Mouse (Mus musculus) layer of hippocampus, postnatal 25 days (tissue): ENCODE data around the gene Cutal. TPM values are rescaled to one million over a fixed set of nuclear protein-coding genes. Genes with fewer than 3 reads are reported as not detected.

ENCODE experiments used
- DNase-seq, 2 experiments: peaks; one replicate each; pipeline ENCODE4 v3.0.0; 2022; ENCODE audit warnings: mixed read lengths in 2 of 2, low spot score in 1 of 2; ENCODE audit errors: extremely low spot score in 1 of 2
- total RNA-seq, 2 experiments: library from RNA; stranded (reverse); gene quantifications; 2 replicates each; pipeline ENCODE4 v1.2.3; 2021

Gene Cutal
- total RNA-seq, 2 experiments from 2014 or later: 0.44 to 0.49 TPM

DNA sequence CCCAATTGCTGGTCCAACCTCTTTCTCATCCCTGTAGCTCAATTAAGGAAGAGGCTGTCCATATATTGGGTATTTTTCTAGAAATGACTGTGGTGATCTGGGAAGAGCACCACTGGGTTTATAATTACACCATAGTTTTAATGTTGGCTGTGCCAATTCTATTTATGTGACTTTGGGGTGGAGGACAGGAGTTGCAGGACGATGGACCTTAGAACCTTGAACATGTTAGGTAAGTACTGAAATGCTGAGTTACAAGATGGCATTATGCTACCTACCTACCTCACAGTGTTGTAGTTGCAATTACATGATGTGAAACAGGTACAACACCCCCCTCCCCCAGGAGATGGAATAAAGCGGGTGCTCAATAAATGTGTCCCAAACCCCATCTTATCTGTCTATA, 8.6 kb downstream of the Cutal start:
- DNase-seq: no peak

DNA sequence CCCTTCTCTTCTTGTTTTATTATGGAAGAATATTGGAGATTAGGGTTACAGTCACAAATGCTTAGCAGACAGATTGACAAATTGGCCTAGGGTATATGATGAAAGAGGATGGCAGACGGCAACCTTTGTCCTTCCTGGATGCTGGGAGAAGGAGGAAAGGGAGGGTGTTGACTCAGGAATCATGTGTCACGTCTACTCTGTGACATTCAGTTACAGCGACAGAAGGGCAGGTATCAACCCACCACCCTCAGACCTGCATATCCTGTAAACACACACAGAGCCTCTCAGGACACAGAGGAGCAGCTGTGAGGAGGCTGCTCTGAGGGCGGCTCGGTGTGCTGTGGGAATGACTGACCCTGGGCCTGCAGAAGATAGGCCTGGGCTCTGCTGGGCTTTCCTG, 9.0 kb downstream of the Cutal start:
- no peak for DNase-seq

DNA sequence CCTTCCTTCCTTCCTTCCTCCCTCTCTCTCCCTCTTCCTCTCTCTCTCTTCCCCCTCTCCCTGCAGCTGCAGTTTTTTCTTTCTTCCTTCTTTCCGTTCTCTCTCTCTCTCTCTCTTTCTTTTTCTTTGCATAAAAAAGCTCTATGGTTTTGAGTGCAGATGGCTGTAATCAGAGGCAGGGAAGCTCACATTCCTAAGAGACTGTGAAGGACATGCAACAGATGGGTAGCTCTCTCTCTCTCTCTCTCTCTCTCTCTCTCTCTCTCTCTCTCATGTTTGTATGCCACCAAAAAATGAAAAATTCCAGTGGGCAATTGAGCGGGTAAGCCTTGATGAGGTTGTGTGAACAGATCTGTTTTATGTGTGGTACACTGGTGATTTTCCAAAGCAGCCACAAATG, 10.0 kb downstream of the Cutal start:
- DNase-seq: no peak

DNA sequence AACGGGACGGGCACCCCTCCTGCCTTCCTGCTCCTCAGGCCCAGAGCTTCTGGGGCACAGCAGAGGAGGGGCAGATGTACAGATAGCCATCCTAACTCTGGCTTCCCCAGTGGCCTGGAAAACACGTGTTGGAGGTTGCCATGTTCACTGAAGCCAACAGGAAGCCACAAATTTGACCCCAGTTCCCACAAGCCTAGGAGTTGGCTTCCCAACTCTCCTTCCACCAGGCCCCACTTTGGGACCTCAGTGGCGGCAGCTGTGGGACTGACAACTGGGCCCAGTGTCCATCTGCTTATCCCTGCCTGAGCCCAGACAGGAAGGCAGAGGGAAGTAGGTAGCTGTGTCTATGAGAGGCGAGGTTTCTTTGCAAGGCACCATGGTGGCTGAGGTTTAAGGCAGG, 19.8 kb downstream of the Cutal start:
- no peak for DNase-seq

DNA sequence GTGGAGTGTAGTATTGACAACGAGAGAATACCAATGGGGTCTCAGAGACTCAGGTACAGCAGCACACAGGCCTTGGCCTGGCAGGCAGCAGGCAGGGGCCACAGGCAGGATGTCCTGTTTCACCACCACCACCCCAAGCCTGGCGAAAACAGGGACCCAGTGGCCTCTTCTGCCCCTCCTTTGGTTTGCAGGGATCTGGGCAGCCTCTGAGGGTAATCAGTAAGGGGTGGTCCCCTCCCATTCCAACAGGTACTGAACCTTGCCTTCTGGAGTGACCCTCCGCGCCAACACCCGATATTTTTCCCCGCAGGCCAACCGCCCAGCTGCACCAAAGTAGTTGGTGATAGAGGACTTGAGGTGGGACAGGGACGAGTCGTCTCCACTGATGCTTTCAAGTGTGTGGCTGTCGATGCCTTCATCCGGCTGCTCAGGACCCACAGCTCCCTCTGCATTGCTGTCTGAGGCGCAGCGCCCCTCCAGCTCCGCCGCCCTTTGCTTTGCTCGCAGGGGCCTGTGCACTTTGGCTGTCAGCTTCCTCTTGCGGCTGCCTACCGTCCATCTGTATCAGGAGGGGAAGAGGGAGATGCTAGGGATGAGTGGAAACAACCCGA, 21.4 kb downstream of the Cutal start:
- no peak for DNase-seq

DNA sequence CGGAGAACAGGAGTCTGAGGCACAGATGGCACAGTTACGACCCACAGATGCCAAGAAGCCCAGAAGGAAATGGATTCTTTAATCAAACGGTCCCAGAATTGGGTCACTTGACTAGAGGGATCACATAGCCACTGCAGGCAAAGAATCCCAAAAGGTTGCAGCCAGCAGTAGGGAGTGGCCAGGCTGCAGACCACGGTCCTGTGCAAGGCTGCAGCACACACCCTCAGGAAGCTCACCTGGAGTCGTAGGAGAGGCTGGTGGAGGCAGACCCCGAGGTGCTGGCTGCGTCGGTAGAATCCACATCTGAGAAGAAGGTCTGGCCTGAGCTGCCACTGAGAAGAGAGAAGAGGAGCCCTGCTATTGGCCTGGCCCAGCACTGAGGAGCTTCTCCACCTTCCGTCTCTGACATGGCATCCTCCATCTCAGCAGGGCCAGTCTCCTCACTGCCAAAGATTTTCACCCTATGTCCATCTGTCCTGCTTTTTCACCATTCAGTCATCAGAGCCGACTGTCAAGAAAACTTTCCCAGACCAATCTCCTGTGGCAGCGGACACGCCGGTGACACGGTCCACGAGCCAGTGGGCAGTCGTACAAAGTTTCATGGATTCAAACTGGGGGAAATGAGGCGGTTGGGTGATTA, 22.7 kb downstream of the Cutal start:
- DNase-seq: no peak

DNA sequence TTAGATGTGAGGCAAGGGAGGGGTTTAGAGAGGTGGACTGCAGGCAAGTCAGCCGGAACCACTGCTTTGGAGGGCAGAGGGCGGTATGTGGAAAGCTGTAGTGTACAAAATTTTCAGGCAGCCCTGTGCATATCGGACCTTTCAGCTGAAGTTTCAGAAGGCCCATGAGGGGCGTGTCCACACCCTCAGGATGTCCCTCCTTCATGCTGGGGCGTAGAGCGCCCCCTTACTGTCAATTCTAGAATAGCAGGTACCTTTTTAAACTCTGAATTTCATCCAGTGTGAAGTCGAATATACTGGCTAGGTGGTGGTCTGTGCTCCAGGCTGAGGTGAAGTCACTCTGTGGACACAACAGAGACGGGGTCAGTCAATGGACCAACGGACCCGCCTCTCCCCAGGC, 23.6 kb downstream of the Cutal start:
- DNase-seq: no peak

DNA sequence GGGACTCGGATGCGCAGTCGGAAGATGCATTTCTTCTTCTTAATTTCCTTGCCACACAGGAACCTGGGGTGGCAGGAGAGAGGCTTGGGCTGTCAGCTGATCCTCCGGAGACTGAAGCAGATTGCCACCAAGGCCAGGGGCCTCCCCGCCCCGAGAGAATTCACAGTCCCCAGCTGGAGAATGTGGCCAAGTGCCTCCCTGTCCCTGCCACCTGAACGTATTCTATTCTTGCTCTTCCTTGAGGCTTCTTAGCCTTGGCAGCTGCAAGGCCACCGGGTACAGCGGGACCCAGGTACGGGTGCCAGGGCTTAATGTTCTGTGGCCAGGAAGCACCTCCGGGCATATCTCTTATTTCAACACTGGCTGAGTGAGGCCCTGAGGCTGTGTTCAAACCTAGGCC, 25.5 kb downstream of the Cutal start:
- DNase-seq: no peak

DNA sequence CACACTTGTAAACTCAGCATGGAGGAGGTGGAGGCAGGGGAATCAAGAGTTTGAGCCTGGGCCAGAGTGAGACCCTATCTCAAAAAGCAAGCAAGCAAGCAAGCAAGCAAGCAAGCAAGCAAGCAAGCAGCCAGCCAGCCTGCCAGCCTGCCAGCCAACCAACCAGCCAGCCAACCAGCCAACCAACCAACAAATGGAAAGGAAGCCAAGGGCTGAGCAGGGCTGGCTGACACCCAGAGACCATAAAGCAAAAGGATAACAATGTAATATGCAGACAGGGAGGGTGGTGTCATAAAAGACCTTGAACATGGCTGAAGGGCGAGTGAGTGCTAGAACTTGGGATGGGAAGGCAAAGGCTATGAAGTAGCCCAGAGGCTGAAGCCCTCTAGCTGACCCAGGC, 26.2 kb downstream of the Cutal start:
- DNase-seq: no peak

DNA sequence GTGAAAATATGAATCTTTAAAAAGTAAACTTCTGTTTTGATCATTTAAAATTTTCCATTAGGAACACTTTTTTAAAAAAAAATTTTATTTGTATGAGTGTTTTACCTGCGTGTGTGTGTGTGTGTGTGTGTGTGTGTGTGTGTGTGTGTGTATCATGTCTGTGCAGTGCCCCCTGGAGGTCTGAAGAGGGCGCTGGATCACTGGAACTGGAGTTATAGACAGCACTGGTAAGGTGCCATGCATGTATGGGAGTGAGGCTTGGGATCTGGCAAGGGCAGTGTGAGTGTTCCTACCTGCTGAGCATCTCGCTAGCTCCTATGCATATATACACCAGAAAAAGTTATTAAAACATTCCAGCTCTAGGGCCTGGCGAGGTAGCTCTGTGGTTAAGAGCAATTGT, 27.5 kb downstream of the Cutal start:
- DNase-seq: no peak

DNA sequence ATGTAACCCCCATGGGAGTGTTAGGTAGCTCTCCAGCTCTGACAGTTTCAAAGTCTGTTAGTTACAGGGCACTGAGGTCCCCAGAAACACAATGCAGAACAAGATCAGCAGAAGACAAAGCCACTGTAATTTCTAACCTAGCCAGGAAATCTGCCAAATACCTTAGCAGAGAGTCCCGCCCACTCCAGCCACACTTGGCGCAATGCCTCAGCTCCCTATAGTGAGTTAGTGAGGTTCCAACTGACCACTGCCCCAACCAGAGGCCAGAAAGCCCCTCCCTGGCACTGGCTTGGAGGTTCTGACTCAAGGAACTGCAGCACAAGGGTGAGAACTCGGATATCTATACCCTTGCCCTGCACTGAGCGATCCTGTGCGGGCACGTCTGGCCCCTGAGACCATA, 28.5 kb downstream of the Cutal start:
- DNase-seq: no peak

DNA sequence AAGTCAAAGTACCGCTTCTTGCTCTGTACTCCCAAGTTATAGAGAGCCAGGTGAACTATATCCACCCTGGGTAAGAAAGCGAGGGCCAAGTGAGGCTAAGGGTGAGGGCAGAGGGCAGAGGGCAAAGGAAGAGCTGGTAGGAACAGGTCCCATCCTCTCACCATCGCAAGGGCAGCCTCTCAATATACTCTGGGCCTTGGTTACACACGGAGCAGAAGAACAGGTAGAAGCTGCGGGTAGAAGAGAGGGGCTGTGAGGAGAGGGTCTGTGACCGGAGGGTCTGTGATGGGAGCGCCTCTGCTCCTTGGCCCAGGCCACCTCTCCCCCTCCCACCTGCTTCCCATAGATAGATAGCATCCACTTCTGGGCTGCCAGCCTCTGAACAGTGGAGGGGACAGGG, 29.0 kb downstream of the Cutal start:
- DNase-seq: no peak

DNA sequence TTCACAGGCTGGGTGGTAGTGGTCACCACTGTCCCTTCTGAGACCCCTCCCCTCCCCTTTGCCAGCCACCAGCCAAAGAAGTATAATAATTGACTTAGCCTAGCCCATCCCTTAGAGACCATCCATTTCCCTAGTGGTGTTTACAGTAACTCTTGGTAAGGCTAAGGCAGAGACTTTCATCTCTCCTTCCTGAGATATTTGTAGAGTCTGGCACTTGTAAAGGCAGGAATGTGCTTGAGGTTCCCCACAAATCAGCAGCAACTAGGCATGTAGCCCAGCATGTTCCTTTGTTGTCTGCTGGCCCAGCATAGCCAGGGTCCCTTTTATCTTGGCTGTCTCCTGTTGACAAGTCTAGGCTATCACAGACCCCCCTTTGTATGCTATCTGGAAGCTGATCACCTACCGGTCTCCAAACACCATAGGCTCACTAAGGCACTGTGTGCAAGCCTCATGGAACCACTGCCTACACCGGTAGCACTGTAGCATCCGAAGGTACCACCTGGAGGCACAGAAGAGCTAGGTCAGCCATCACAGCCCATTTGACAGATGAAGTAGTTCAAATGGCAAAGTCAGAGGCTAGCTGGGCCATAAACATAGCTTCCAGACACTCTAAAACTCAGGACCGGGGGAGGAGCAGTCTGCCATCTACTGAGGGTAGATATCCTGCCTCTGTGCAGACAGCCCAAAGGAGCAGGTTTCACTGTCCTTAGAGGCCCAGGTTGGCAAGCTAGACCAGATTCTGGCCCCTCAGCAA, 29.6 kb downstream of the Cutal start:
- DNase-seq: no peak

DNA sequence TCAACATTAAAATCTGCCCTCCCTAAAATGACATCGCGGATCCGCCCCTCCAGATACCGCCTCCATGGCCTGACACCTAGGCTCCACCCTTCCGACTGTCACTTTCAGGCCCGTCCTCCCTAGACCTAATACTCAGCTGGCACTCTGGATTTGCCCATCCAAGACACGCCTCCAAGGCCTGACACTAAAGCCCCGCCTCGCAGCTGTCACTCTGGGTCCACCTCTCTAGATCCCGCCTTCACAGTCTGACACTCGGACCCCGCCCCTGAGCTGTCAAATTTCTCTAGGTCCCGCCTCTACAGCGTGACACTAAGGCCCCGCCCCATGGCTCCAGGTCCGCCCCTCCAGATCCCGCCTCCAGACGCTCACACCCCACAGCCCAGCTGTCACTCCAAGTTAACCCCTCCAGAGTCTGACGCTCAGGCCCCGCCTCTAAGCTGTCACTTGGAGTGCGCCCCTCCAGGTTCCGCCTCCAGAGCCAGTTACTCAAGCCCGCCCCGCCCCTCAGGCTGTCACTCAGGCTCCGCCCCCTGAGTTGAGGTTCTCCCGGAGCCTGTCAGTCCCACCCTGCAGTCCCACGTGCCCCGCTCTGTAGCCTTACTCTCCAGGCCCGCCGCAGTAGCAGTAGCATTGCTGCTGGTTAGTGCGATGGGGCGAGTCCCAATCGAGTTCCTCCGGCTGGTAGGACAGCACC, 30.8 kb downstream of the Cutal start:
- peak; percentile 86 to 88 for DNase-seq

DNA sequence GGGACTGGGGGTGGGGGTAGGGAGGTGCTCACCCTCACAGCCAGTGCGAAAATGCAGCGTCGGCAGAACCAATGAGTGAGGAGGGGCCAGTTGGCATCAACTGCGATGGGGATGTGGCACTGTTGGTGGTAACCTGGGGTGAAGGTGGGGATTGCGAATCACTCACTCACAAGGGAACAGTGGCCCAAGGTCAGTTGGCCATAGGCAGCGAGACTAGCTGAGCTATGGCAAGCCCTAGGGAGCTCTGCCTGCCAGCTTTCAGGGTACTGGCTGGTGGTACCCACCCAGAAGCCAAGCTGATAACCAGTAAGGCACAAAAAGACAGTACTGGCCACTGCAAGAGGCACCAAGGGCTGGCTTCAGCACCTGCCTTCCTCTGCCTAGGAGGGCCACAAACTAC, 32.2 kb downstream of the Cutal start:
- no peak for DNase-seq

DNA sequence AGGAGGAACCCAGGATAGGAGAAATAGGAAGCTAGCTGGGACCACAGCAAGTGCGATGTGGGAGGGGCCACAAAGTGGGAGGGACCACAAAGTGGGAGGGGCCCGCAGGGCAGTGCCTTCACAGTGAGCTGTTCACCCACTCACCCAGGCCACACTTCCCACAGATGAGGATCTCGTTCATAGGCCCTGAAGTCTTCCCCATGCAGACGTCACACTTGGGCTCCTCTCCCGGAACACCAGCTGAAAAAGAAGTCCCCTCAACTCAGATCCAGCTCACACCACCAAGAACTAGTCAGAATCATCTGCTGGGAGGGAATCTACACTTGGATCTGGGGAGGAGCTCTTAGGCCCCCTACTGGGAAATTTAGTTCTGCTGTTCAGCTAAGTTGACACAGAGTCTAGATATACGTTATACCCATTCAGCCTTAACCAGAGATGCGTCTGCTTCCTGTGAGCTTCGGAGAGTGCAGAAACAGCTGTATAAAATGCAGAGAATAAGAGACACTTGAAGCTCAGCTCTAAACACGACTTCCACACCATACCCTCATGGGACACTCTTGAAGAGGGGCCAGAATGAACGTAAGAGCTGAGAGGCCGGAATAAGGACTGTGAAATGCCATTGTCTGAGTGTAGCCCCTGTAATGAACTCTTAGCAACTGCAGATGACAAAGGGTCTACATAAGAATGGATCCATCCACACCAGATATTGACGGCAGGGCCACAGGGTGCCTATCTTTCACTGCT, 32.8 kb downstream of the Cutal start:
- DNase-seq: no peak

DNA sequence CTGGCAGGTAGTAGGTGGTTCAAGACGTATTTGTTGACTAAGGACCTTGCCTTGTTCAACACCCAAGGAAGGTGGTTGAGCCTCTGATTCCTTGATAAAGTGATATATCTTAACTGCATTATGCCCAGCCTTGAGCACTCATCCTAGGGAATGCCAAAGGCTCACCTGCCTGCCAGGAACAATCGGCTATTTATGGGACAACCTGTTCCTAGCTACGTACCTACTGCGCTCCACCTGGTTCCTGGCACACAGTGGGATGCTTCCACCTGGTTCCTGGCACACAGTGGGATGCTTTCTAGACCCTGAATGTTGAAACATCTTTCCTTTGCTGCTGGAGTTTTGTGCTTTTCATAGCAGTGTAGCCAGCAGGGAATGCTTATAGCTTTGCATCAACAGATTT, 35.5 kb downstream of the Cutal start:
- no peak for DNase-seq

DNA sequence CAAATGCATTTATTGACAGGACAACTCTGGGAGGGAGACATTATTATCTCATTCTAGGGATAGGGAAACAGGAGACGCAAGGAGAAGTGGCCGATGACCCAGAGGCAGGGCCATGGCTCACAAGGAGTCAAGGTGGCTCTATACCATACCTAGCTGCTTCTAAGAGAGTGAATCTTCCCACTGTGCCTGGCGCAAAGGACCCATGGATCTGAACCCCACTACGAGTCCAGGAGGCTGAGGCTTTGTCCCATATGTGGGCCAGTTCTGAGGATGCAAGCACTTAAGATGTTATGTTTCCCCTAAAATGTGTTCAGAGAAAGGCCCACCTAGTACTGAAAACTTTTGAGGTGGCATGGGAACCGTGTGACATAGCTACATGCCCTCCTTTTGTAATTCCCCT, 37.7 kb downstream of the Cutal start:
- DNase-seq: no peak

DNA sequence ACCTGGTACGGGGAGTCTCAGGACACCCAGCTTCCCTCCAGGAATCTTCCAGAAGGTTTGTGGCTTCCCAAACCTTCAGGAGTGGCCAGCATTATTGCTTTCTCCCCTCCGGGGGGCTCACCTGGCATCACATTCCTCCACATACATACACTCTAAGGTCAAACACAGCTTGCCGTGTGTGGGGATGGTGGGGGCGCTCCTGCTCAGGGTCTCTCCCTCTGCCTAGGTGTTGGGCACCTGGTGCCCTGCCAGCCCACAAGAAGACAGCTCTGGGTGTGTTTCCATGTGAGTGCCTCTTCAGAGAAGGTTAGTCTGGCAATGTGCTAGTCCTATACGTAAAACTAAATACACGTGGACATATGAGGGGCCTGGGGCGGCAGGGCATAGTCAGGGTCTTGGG, 38.4 kb downstream of the Cutal start:
- no peak for DNase-seq

DNA sequence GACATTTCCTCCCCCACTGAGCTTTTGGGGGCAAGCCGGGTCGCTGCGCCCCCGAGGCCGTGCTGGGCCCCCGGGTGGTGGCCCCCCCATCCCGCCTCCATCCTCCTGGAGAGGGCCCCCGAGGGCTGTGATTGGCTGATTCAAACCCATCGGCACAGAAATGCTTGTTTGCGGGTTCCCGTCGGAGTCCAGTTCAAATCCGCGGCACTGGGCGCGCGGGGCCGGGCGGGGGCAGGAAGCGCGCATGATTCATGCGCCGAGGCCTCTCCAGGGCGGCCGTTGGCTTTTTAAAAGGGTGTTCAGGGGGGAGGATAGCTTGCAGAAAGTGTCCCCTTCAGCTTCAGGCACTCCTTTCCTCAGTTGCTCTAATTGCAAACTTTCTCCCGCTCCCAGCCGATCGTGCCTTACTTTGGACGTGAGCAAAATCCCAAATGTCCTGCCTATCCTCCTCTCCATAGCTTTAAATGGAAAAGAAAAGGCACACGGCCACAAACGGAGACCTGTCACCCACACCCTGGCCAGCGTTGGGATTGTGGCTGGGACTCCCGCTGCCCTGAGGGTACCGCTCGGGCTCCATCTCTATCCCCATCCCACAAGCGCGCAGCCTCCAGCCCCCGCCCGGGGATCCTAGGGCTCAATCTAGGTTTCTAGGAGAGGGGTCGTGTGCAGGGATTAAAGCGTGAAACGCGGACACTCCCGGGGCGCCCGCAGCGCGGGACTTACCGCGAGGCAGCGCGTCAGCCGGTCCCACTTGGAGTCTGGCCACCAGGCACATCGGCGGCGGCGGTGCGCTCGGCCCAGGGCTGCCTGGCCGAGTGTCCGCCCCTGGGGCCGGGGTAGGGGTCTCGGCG, 39.2 kb downstream of the Cutal start, which contains the start of gene Phf19:
TSS of gene Phf19 (minus strand) at position 809 of the 851 bp plus-strand sequence.
- DNase-seq: no peak
